In genomic region chr19:28178114-28178513, GRCm38 (mm10) we compare ENCODE assay signal across 30 mouse cellular contexts.
DNase-seq lines count a peak whose midpoint lies in the region; ATAC-seq lines count a peak whose summit lies in the region.
"Had no signal": no experiment of that assay in that cellular context is flagged by ENCODE, and none has a peak within 500 bp of the region (broad histone marks: within the 10 kb centered on the region; RNA-seq: fewer than 3 reads in every experiment).

No protein-coding gene starts in this region.

- intact Hi-C loops in heart, postnatal 25 days (cut with DNase I) = no loop called here
- intact Hi-C loops in heart, postnatal 10 days (cut with DNase I) = no loop called here

- no peaks in the 10 kb centered on the region for H3K36me3 ChIP-seq in heart, embryonic 13.5 days
- H3K36me3 ChIP-seq in liver, embryonic 12.5 days = no peaks in the 10 kb centered on the region
- H3K36me3 ChIP-seq: embryonic facial prominence, embryonic 10.5 days; embryonic facial prominence, embryonic 15.5 days; hindbrain, embryonic 12.5 days; intestine, embryonic 15.5 days; limb, embryonic 10.5 days; limb, embryonic 15.5 days; midbrain, embryonic 15.5 days; neural tube, embryonic 12.5 days had no signal

- no peak for ATAC-seq in heart, embryonic 13.5 days (ENCODE audit: extremely low read depth, insufficient number of reproducible peaks, low FRiP score, low TSS enrichment)
- ATAC-seq in liver, embryonic 12.5 days = no peak
- ATAC-seq: forebrain, embryonic 13.5 days; hindbrain, postnatal 0 days; intestine, embryonic 15.5 days; midbrain, embryonic 15.5 days had no signal

- DNase-seq in heart, postnatal 25 days (ENCODE audit: low spot score) = no peak
- DNase-seq in heart, postnatal 10 days = peak; percentile 19 to 22
- DNase-seq in layer of hippocampus, adult 8-10 months (ENCODE audit: low spot score in 2 of 2) = peak; percentile 62 to 66
- no peak for DNase-seq in gastrocnemius, postnatal 4 days (ENCODE audit: low spot score in 2 of 2)
- DNase-seq in MN1 (ENCODE audit: low spot score) = no peak
- DNase-seq: adrenal gland, adult 8-10 months; B cell, adult 2 months; cerebellum, adult 8-10 months; cerebellum, postnatal 25 days; gastrocnemius, postnatal 10 days; kidney, adult 2 months; kidney, postnatal 36 days; lung, embryonic 14.5 days; lung, postnatal 14 days; right cerebral cortex, postnatal 4 days; thymus, postnatal 4 days had no signal

- H3K4me2 ChIP-seq in heart, embryonic 13.5 days = peak overlapping the region; percentile 22; the same call in 1 of the 2 replicates
- no peak overlapping the region for H3K4me2 ChIP-seq in liver, embryonic 12.5 days
- H3K4me2 ChIP-seq: embryonic facial prominence, embryonic 15.5 days; forebrain, embryonic 13.5 days; hindbrain, embryonic 12.5 days; intestine, embryonic 15.5 days; limb, embryonic 15.5 days; lung, embryonic 14.5 days; midbrain, embryonic 15.5 days; neural tube, embryonic 12.5 days had no signal

- no peak overlapping the region for H3K4me3 ChIP-seq in heart, embryonic 13.5 days
- H3K4me3 ChIP-seq in liver, embryonic 12.5 days = no peak overlapping the region
- H3K4me3 ChIP-seq: embryonic facial prominence, embryonic 10.5 days; embryonic facial prominence, embryonic 15.5 days; forebrain, embryonic 13.5 days; hindbrain, embryonic 12.5 days; intestine, embryonic 15.5 days; limb, embryonic 10.5 days; limb, embryonic 15.5 days; midbrain, embryonic 15.5 days; neural tube, embryonic 12.5 days had no signal

- peak overlapping the region; percentile 83 for H3K27ac ChIP-seq in heart, embryonic 13.5 days (replicated peaks)
- no peak overlapping the region for H3K27ac ChIP-seq in liver, embryonic 12.5 days
- H3K27ac ChIP-seq: embryonic facial prominence, embryonic 10.5 days; embryonic facial prominence, embryonic 15.5 days; forebrain, embryonic 13.5 days; hindbrain, embryonic 12.5 days; hindbrain, postnatal 0 days; intestine, embryonic 15.5 days; limb, embryonic 10.5 days; limb, embryonic 15.5 days; liver, embryonic 14.5 days; midbrain, embryonic 15.5 days; neural tube, embryonic 12.5 days had no signal

- no peak overlapping the region for H3K9ac ChIP-seq in heart, embryonic 13.5 days
- no peak overlapping the region for H3K9ac ChIP-seq in liver, embryonic 12.5 days
- H3K9ac ChIP-seq: embryonic facial prominence, embryonic 15.5 days; forebrain, embryonic 13.5 days; hindbrain, embryonic 12.5 days; intestine, embryonic 15.5 days; limb, embryonic 15.5 days; liver, embryonic 14.5 days; lung, embryonic 14.5 days; midbrain, embryonic 15.5 days; neural tube, embryonic 12.5 days had no signal

- no peaks in the 10 kb centered on the region for H3K27me3 ChIP-seq in heart, embryonic 13.5 days (replicated peaks)
- no peaks in the 10 kb centered on the region for H3K27me3 ChIP-seq in liver, embryonic 12.5 days (replicated peaks)
- H3K27me3 ChIP-seq: CH12.LX; embryonic facial prominence, embryonic 15.5 days; forebrain, embryonic 13.5 days; hindbrain, embryonic 12.5 days; intestine, embryonic 15.5 days; limb, embryonic 15.5 days; midbrain, embryonic 15.5 days; neural tube, embryonic 12.5 days had no signal

- H3K9me3 ChIP-seq in heart, embryonic 13.5 days = peaks cover 5% of the 10 kb centered on the region; the same call in 1 of the 2 replicates
- H3K9me3 ChIP-seq in liver, embryonic 12.5 days (replicated peaks) = no peaks in the 10 kb centered on the region
- H3K9me3 ChIP-seq: embryonic facial prominence, embryonic 10.5 days; embryonic facial prominence, embryonic 15.5 days; forebrain, embryonic 13.5 days; intestine, embryonic 15.5 days; limb, embryonic 10.5 days; limb, embryonic 15.5 days; midbrain, embryonic 15.5 days; neural tube, embryonic 12.5 days had no signal

- peaks cover 15% of the 10 kb centered on the region for H3K4me1 ChIP-seq in heart, embryonic 13.5 days
- H3K4me1 ChIP-seq in liver, embryonic 12.5 days = no peaks in the 10 kb centered on the region
- H3K4me1 ChIP-seq: embryonic facial prominence, embryonic 15.5 days; forebrain, embryonic 13.5 days; hindbrain, embryonic 12.5 days; intestine, embryonic 15.5 days; limb, embryonic 10.5 days; limb, embryonic 15.5 days; midbrain, embryonic 15.5 days; neural tube, embryonic 12.5 days had no signal

- WGBS in heart, embryonic 13.5 days = 41% methylated on average over 6 of the region's 6 CpGs
- 73% methylated on average over 6 of the region's 6 CpGs for WGBS in liver, embryonic 12.5 days (ENCODE audit: insufficient replicate concordance)

Comparison
In these comparisons a context has a peak if more than half of its experiments do, and no peak if none do; other contexts are left out.
1. DNase-seq: peak in heart, postnatal 10 days (2 of 2) and layer of hippocampus, adult 8-10 months (2 of 2); none in heart, postnatal 25 days (single experiment), gastrocnemius, postnatal 4 days (0 of 2) and MN1 (single experiment).